Mouse (Mus musculus) cerebellum, adult 2 months (tissue): Measurements from ENCODE around the gene Cfap44.

Experiments used
- CTCF ChIP-seq: fragments of 200-500 bp; IDR thresholded peaks from 2 replicates; pipeline ENCODE4 v1.5.1; 2011; ENCODE audit warnings: low read depth, mild to moderate bottlenecking, control low read depth, low read length, moderate library complexity, borderline replicate concordance; ENCODE audit not compliant: insufficient read depth
- POLR2A ChIP-seq: fragments of 200-500 bp; IDR thresholded peaks from 2 replicates; pipeline ENCODE4 v1.6.1; 2011; ENCODE audit warnings: low read length, control low read depth, borderline replicate concordance; ENCODE audit not compliant: insufficient read depth

GRCm38 (mm10) chr16:44457858-44458257, 63.3 kb downstream of the Cfap44 start:
- TF ChIP-seq POLR2A (no peak), CTCF (no peak)
